Mouse (Mus musculus): ENCODE measurements around the gene Mmab.

- TF ChIP-seq POLR2A (IDR thresholded peaks at IDR 0.05; ENCODE audit: borderline replicate concordance, extremely low read depth, insufficient read depth, insufficient read length, poor library complexity, severe bottlenecking) (no peak), CTCF (IDR thresholded peaks at IDR 0.05; ENCODE audit: borderline replicate concordance, extremely low read depth, insufficient read depth, insufficient read length) (no peak)
Measured at GRCm38 (mm10) chr5:114421561-114422298, 22.1 kb downstream of the Mmab start.

All from brain, embryonic 14.5 days (tissue).